Mouse (Mus musculus): ENCODE measurements at regions not wholly inside any gene's neighbourhood (a gene's known extent, or its start where the extent isn't known, plus 50 kb on each side); places are given as distances from the start of the nearest gene placed in this dataset.

- no peaks in the 10 kb centered on the region for H3K4me1 ChIP-seq (ENCODE audit: insufficient read depth)
- H3K4me3 ChIP-seq (ENCODE audit: low read depth, low read length): no peak overlapping the region
- H3K27me3 ChIP-seq (ENCODE audit: insufficient read depth, low read length): no peaks in the 10 kb centered on the region
- TF ChIP-seq CTCF (IDR thresholded peaks at IDR 0.05; ENCODE audit: low read depth): no peak
- no peak overlapping the region for H3K4me2 ChIP-seq
- no peak overlapping the region for H3K9ac ChIP-seq
- 37% methylated on average over 5 of the region's 5 CpGs for WGBS
- no peak overlapping the region for H3K27ac ChIP-seq (ENCODE audit: low read depth)
- H3K36me3 ChIP-seq (ENCODE audit: insufficient read depth): no peaks in the 10 kb centered on the region
- no peak for ATAC-seq (ENCODE audit: insufficient read depth)
- H3K9me3 ChIP-seq (ENCODE audit: low read depth, low read length): no peaks in the 10 kb centered on the region; the same call in 1 of the 2 replicates
- DNase-seq: no peak
Measured at GRCm38 (mm10) chr7:73163687-73164086, 211.6 kb upstream of the Rgma start.

DNA sequence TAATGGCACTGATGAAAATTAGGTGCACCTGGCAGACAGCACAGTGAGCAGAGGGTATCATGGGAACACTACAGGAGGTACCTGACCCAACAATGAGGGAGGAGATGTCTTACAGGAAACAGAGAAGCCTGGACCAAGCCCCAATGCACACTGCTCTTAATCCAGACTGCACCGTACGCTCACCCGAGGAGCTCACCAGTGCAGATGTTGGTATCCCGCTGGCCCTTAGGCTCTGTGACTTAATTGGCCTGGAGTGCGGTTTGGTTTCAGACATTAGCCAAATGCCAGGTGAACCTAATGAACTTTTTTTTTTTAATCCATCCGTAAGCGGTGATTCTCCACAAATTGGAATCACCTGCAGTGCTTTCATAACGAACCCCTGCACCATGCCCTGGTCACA, 209.8 kb upstream of the Rgma start:
- H3K36me3 ChIP-seq (ENCODE audit: insufficient read depth): no peaks in the 10 kb centered on the region
- 91% methylated on average over 8 of the region's 8 CpGs for WGBS

DNA sequence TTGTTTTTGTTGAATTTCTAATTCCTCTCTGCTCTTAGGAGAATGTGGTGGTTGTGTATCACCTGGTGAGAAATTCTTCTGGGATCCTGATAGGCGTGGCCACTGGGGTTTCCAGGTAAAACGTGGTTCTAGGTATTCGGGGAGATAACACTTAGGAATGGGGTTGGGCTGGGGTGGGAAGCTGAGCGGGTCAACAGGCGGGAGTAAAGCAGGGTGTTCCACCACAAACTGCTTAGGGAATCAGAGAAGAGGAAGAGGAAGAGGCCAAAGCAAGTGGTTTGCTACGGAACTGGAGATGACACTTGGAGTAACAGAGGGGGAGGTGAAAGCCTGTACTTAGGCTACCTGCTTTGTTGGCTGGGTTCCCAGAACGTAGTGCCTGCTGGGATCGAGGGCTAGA, 205.9 kb upstream of the Rgma start:
- 67% methylated on average over 8 of the region's 8 CpGs for WGBS
- Histone ChIP-seq H3K4me3 (ENCODE audit: low read depth, low read length) (no peak overlapping the region), H3K36me3 (ENCODE audit: insufficient read depth) (no peaks in the 10 kb centered on the region), H3K4me2 (no peak overlapping the region), H3K4me1 (ENCODE audit: insufficient read depth) (no peaks in the 10 kb centered on the region), H3K9me3 (ENCODE audit: low read depth, low read length) (no peaks in the 10 kb centered on the region; the same call in 1 of the 2 replicates), H3K27ac (ENCODE audit: low read depth) (no peak overlapping the region), H3K27me3 (ENCODE audit: insufficient read depth, low read length) (no peaks in the 10 kb centered on the region), H3K9ac (no peak overlapping the region)
- ATAC-seq (ENCODE audit: insufficient read depth) (no peak), DNase-seq (no peak)
- no peak for TF ChIP-seq CTCF (IDR thresholded peaks at IDR 0.05; ENCODE audit: low read depth)

More for the DNA sequence above, 209.8 kb upstream of the Rgma start:
- H3K9me3 ChIP-seq (ENCODE audit: low read depth, low read length): no peaks in the 10 kb centered on the region; the same call in 1 of the 2 replicates
- H3K4me1 ChIP-seq (ENCODE audit: insufficient read depth): no peaks in the 10 kb centered on the region
- H3K27ac ChIP-seq (ENCODE audit: low read depth): no peak overlapping the region
- H3K4me2 ChIP-seq: no peak overlapping the region
- TF ChIP-seq CTCF (IDR thresholded peaks at IDR 0.05; ENCODE audit: low read depth): no peak
- no peak for DNase-seq
- H3K9ac ChIP-seq: no peak overlapping the region
- no peak for ATAC-seq (ENCODE audit: insufficient read depth)
- no peaks in the 10 kb centered on the region for H3K27me3 ChIP-seq (ENCODE audit: insufficient read depth, low read length)
- H3K4me3 ChIP-seq (ENCODE audit: low read depth, low read length): no peak overlapping the region

DNA sequence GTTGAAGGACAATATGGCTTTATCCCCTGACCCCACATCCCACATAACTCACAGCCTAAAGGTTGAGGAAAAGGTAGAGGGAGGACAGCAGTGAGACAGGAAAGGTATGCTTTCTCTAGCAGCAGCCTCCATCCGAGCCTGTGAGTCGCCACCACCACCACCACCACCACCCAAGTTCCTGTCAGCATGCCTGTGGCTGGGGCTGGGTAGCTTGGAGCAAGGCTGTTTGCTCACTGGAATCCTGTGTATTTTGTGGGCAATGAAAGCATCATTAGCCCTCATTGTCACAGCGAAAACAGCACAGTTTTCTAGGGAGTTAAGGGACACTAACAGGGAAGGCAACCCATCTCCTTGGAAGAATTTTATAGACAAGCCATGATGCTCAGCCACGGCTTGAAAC, 202.7 kb upstream of the Rgma start:
- Histone ChIP-seq H3K4me2 (no peak overlapping the region), H3K4me1 (ENCODE audit: insufficient read depth) (no peaks in the 10 kb centered on the region), H3K36me3 (ENCODE audit: insufficient read depth) (no peaks in the 10 kb centered on the region), H3K9me3 (ENCODE audit: low read depth, low read length) (no peaks in the 10 kb centered on the region), H3K27ac (ENCODE audit: low read depth) (no peak overlapping the region), H3K27me3 (ENCODE audit: insufficient read depth, low read length) (no peaks in the 10 kb centered on the region), H3K9ac (no peak overlapping the region), H3K4me3 (ENCODE audit: low read depth, low read length) (no peak overlapping the region)
- ATAC-seq (ENCODE audit: insufficient read depth): no peak
- WGBS: 85% methylated on average over 4 of the region's 4 CpGs
- DNase-seq: no peak
- TF ChIP-seq CTCF (IDR thresholded peaks at IDR 0.05; ENCODE audit: low read depth): no peak

- Histone ChIP-seq H3K27ac (ENCODE audit: low read depth) (no peak overlapping the region), H3K9ac (no peak overlapping the region), H3K4me3 (ENCODE audit: low read depth, low read length) (no peak overlapping the region), H3K9me3 (ENCODE audit: low read depth, low read length) (no peaks in the 10 kb centered on the region), H3K36me3 (ENCODE audit: insufficient read depth) (no peaks in the 10 kb centered on the region), H3K4me1 (ENCODE audit: insufficient read depth) (no peaks in the 10 kb centered on the region), H3K27me3 (ENCODE audit: insufficient read depth, low read length) (no peaks in the 10 kb centered on the region), H3K4me2 (no peak overlapping the region)
- WGBS: 68% methylated on average over 8 of the region's 8 CpGs
- TF ChIP-seq CTCF (IDR thresholded peaks at IDR 0.05; ENCODE audit: low read depth): no peak
- ATAC-seq (ENCODE audit: insufficient read depth) (no peak), DNase-seq (no peak)
Measured at GRCm38 (mm10) chr7:73183761-73184160, 191.5 kb upstream of the Rgma start.

- TF ChIP-seq CTCF (IDR thresholded peaks at IDR 0.05; ENCODE audit: low read depth): no peak
- H3K27ac ChIP-seq (ENCODE audit: low read depth): no peak overlapping the region
- DNase-seq (no peak), ATAC-seq (ENCODE audit: insufficient read depth) (no peak)
- no peaks in the 10 kb centered on the region for H3K9me3 ChIP-seq (ENCODE audit: low read depth, low read length)
- no peaks in the 10 kb centered on the region for H3K36me3 ChIP-seq (ENCODE audit: insufficient read depth)
- no peaks in the 10 kb centered on the region for H3K4me1 ChIP-seq (ENCODE audit: insufficient read depth)
- H3K4me3 ChIP-seq (ENCODE audit: low read depth, low read length): no peak overlapping the region
- 85% methylated on average over 14 of the region's 14 CpGs for WGBS
- no peak overlapping the region for H3K4me2 ChIP-seq
- no peaks in the 10 kb centered on the region for H3K27me3 ChIP-seq (ENCODE audit: insufficient read depth, low read length)
- no peak overlapping the region for H3K9ac ChIP-seq
Measured at GRCm38 (mm10) chr7:73184208-73185070, 190.9 kb upstream of the Rgma start.

- Histone ChIP-seq H3K4me2 (no peak overlapping the region), H3K27ac (ENCODE audit: low read depth) (no peak overlapping the region), H3K36me3 (ENCODE audit: insufficient read depth) (no peaks in the 10 kb centered on the region), H3K4me1 (ENCODE audit: insufficient read depth) (no peaks in the 10 kb centered on the region), H3K4me3 (ENCODE audit: low read depth, low read length) (no peak overlapping the region), H3K9me3 (ENCODE audit: low read depth, low read length) (no peaks in the 10 kb centered on the region), H3K9ac (no peak overlapping the region), H3K27me3 (ENCODE audit: insufficient read depth, low read length) (no peaks in the 10 kb centered on the region)
- DNase-seq: no peak
- WGBS: 76% methylated on average over 10 of the region's 10 CpGs
- no peak for TF ChIP-seq CTCF (IDR thresholded peaks at IDR 0.05; ENCODE audit: low read depth)
- ATAC-seq (ENCODE audit: insufficient read depth): no peak
Measured at GRCm38 (mm10) chr7:73185071-73185531, 190.2 kb upstream of the Rgma start.

Data from lung, embryonic 14.5 days (tissue).